Mouse (Mus musculus) heart, postnatal 14 days (tissue): Measurements from ENCODE around the gene Arhgef40. TPM values are rescaled to one million over a fixed set of nuclear protein-coding genes. Genes with fewer than 3 reads are reported as not detected.
A peak's percentile ranks its signal among the peaks of the same experiment; 100 is the strongest.

Experiments used
- DNase-seq, 2 experiments: peaks; one replicate each; pipeline ENCODE4 v3.0.0; 2021 to 2022
- intact Hi-C: fragments of 180-260 bp; cut with DNase I; formaldehyde crosslinking; loops from one replicate; pipeline ENCODE4 v1.15.1; 2025
- long read RNA-seq, 2 experiments: library from polyadenylated mRNA; stranded (forward); transcript quantifications; one replicate each; pipeline ENCODE4 v2.0.0; 2021
- total RNA-seq, 2 experiments: library from RNA; stranded (reverse); gene quantifications; 2 replicates each; pipeline ENCODE4 v1.2.3; 2021

The Arhgef40 gene
- 10 to 100 TPM; 39.7 to 47.1 TPM for total RNA-seq
- long read RNA-seq, experiment 1, full-length matches to known transcripts: 11 of 29 reads
- long read RNA-seq, experiment 1, partial matches to known transcripts: 12 of 29 reads
- long read RNA-seq, experiment 1, other reads (novel, unspliced or antisense): 6 of 29 reads
- long read RNA-seq, experiment 2, full-length matches to known transcripts: 10 of 32 reads
- long read RNA-seq, experiment 2, partial matches to known transcripts: 12 of 32 reads
- long read RNA-seq, experiment 2, other reads (novel, unspliced or antisense): 10 of 32 reads

DNA sequence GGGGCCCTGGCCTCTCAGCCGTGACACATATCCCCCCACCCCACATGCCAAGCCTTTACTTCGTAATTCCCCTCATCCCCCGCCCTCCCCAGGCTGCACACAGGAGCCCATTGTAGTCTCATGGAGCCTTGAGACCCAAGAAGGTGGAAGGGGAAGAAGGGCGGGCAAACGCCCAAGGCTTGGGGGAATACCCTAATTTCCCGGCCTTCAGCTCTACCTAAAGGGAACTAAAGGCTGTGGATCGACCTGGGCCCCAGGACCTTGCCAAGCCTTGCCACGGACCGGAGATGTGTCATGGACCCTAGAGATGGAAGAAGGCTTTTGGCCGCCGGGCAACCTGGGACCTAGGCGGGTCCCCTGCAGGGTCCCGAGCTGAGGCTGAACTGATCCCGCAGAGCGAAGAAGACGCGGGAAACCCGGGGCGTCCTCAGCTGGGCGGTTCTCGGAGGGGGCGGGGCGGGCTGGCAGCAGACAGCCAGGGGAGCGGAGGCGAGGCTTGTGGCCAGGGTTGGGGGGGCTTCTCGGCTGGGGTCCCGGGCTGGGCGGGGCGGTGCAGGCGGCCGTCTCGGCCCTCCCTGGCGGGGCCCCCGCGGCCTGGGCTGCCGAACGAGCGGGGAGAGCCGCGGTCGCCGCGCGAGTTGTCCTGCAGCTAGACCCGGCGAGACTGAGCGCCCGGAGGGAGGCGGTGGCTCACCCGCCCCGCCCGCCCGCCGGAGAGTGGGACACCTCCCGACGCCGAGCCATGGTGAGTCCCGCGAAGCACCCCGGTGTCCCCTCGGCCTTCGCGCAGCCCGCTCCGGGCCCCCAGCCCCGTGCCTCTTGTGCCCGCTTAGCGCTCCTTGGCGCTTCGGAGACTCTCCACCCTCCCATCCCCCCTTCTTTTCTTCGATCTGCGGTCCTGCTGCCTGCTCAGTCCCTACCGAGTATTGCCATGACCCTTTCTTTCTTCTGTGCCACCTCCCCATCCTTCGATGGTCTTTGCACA is at the start of gene Arhgef40:
TSS of gene Arhgef40 (plus strand) at position 473 of the 985 bp plus-strand sequence.
- intact Hi-C loops: loop anchor here (5.0 kb wide), 1 partner anchor 42 kb away; no protein-coding TSS in a partner anchor
- peak; percentile 88 to 89 for DNase-seq

DNA sequence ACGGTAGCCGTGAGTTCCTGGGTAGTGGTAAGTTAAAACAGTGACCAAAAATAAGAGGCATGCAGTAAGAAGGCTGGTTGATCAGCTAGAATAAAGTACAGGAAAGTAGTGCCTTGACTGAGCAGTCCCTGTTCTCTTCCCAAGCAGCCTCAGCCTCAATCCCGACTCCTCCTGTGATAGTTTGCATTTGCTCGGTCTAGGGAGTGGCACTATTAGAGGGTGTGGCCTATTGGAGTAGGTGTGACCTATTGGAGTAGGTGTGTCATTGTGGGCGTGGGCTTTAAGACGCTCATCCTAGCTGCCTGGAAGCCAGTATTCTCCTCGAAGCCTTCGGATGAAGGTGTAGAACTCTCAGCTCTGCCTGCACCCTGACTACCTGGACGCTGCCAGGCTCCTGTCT is 45.5 kb upstream of the Arhgef40 start:
- intact Hi-C loops: no loop called here
- no peak for DNase-seq

GRCm38 (mm10) chr14:51940944-51941560 is 43.5 kb upstream of the Arhgef40 start:
- intact Hi-C loops: loop anchor here (5.0 kb wide), 1 partner anchor 46 kb away; no protein-coding TSS in a partner anchor
- DNase-seq: peak; percentile 18 to 31

DNA sequence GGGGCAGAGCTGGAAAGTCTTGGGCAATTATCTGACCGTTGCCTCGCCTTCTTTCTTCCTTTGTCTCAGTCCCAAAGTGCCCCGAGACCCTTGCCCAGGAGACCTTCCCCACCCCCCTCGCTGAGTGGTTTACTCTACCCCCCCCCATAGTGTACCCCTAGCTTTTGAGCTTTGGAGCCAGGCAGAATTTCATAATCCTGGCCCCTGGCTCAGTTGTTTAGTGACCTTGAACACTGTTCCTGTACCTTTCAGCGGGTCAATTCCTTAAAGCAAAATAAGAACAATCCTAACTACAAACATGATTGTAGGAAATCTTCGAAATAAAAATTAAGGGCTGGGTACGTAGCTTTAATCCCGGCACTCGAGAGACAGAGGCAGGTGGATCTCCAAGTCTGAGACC is 42.9 kb upstream of the Arhgef40 start:
- DNase-seq: no peak
- intact Hi-C loops: loop anchor here (5.0 kb wide), 1 partner anchor 46 kb away; no protein-coding TSS in a partner anchor

GRCm38 (mm10) chr14:51942236-51942635 is 42.3 kb upstream of the Arhgef40 start:
- intact Hi-C loops: loop anchor here (5.0 kb wide), 1 partner anchor 45 kb away; no protein-coding TSS in a partner anchor

DNA sequence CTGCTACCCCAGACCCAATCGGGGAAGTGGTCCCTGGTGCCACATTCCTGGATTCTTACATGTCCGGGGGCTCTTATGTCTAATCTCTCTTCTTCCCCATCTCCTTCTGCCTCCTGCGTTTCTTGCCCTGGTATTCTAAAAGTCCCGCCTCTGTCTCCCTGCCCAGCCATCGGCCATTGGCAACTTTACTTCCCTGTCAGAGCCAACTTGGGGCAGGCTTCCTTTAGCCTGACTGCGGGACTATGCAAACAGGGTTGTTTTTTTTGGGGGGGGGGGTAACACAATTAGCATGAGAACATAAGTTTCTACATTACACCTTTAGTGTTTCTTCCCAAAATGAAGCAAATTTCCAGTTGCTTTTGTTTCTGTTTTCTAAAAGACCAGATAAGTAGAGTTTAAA is 41.2 kb upstream of the Arhgef40 start:
- intact Hi-C loops: loop anchor here (5.0 kb wide), 1 partner anchor 44 kb away; no protein-coding TSS in a partner anchor
- no peak for DNase-seq

More at GRCm38 (mm10) chr14:51942236-51942635, 42.3 kb upstream of the Arhgef40 start:
- DNase-seq: no peak

DNA sequence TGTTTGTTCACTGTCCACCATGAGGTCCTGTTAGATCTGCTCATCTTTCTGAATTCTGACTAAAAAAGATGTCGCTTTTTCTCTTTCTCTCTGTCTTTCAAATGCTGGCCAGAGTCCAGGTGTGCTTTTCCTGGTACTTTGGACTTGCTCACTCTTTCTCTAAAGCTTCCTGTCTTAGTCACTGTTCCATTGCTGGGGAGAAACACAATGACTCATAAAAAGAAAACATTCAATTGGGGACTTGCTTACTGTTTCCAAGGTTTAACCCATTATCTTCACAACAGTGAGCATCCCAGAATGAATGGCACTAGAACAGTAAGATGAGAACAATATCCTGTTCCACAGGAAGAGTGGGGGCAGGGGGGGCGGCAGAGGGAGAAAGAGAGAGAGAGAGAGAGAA is 24.2 kb upstream of the Arhgef40 start:
- intact Hi-C loops: no loop called here
- DNase-seq: no peak

- intact Hi-C loops: no loop called here
- DNase-seq: no peak
These were observed 17.1 kb upstream of the Arhgef40 start for GRCm38 (mm10) chr14:51967400-51967799.

- intact Hi-C loops: no loop called here
- no peak for DNase-seq
These were observed 5.3 kb upstream of the Arhgef40 start for GRCm38 (mm10) chr14:51979252-51979651.

DNA sequence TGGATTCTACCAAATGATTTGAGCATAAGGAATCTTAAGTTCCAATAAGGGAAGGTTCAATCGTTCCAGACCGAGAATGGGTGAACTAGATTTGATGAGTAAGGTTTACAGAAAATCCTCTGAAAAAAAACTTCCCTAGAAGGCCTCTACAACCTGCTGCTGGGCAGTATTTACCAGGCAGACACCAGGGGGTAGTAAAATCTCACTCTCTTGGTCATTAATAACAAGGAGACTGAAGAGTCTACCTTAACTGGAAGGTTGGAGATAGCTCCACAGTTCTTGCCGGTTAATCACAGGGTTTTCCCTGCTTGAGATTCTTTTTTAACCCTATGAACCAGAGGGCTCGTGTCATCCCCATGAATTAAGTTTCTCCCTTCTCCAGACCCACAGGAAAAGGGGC is 1.3 kb upstream of the Arhgef40 start:
- no peak for DNase-seq
- intact Hi-C loops: no loop called here

DNA sequence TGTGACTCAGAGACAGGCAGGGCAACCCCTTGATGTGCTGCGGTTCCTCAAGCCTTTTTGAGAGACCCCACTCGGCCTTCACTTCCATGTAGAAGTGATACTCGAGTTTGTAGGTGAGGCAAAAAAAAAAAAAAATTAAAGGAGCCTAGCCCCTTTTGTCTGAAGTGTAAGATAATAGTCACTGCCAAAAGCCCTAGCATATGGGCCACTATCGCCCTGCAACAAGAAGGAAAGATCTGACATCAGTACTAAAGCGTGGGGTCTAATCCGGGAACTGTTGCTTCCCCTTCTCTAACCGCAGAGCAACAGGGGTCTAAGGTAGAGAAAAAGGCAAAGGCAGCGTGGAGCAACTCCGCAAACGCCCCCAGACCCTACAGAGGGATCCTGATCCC is 668 bp upstream of the Arhgef40 start:
- DNase-seq: no peak
- intact Hi-C loops: no loop called here

DNA sequence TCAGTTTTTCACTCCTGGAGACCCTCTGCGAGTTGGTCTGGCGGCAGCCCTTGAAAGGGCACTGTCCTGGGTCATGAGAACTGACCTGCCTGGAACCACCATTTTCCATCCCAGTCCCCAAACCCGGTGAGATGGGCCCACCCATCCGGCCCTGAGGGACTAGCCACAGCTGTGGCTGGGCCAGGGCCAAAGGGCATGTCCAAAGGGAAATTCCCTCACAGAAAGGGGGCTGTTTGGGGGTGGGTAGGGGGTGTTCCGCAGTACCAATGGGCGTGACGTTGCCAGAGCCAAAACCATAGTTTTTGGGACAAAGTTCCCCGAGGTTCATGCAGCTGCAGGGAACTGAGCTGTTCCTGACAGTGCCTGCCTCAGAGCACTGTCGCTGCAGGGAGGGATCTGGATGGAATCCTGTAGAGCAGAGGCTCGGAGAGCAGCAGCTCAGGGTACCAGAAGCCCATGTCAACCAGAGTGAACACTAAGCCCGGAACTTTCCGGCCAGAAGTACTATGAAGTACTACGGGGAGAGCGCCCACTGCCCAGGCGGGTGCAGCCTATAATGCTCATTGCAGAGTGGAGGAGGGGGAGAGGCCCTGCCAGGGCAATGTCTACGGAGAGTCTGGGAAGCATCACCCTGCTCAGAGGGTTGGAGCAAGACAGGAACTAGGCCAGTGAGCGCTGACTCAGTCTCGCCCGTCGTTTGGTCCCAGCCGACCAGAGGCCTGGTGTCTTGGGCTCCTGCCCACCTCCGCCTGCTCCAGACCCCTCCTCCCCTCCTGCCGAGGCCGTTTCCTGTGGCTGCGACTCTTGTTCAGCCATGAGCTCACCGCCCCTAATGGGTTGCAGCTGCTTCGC is 1.0 kb downstream of the Arhgef40 start:
- intact Hi-C loops: loop anchor here (5.0 kb wide), 1 partner anchor 43 kb away; no protein-coding TSS in a partner anchor
- peak; percentile 86 to 87 for DNase-seq

DNA sequence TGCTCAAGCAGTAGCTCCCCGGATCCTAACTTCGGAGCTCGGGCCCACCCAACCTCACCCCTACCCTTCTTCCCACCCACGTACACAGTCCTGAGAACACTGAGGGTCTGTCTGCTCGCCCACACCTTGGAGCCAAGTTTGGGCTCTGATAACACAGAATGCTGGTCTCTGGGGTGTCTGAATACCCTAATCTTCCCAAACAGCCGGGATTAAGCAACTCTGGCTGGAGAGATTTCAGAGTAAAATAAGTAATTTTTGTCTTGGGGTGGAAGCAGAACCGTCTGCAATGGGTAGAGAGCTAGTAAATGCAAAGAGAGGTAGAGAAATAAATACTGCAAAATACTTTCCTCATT is 1.6 kb downstream of the Arhgef40 start:
- DNase-seq: no peak
- intact Hi-C loops: loop anchor here (5.0 kb wide), 1 partner anchor 44 kb away; no protein-coding TSS in a partner anchor

- intact Hi-C loops: loop anchor here (5.0 kb wide), 1 partner anchor 45 kb away; no protein-coding TSS in a partner anchor
- no peak for DNase-seq
These were observed 2.7 kb downstream of the Arhgef40 start for GRCm38 (mm10) chr14:51987177-51987576.

- intact Hi-C loops: loop anchor here (5.0 kb wide), 1 partner anchor 46 kb away; no protein-coding TSS in a partner anchor
- no peak for DNase-seq
These were observed 4.2 kb downstream of the Arhgef40 start for GRCm38 (mm10) chr14:51988731-51989130.

DNA sequence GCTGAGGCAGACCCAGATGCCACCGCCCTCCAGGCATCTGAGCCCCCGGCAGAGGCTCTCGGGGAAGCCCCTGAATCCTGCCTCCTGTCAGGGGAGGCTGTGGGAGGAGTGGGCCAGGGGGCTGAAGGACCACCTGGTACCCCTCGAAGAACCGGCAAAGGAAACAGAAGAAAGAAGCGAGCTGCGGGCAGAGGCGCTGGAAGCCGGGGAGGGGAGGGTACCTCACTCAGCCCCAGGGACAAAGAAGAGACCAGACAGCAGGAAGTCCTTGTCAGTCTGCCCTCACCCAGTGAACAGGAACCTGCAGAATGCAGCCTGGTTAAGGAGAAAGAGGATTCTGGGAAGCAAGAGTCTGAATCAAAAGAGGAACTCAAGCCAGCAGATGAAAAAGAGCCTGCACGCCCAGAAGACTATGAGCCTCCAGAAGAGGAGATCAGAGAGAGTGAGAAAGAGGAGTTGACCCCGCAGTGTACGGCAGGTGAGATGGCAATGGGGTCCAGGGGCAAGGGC is 5.0 kb downstream of the Arhgef40 start:
- intact Hi-C loops: loop anchor here (5.0 kb wide), 1 partner anchor 47 kb away; no protein-coding TSS in a partner anchor
- no peak for DNase-seq

- intact Hi-C loops: no loop called here
These were observed 9.9 kb downstream of the Arhgef40 start for GRCm38 (mm10) chr14:51994453-51994852.

DNA sequence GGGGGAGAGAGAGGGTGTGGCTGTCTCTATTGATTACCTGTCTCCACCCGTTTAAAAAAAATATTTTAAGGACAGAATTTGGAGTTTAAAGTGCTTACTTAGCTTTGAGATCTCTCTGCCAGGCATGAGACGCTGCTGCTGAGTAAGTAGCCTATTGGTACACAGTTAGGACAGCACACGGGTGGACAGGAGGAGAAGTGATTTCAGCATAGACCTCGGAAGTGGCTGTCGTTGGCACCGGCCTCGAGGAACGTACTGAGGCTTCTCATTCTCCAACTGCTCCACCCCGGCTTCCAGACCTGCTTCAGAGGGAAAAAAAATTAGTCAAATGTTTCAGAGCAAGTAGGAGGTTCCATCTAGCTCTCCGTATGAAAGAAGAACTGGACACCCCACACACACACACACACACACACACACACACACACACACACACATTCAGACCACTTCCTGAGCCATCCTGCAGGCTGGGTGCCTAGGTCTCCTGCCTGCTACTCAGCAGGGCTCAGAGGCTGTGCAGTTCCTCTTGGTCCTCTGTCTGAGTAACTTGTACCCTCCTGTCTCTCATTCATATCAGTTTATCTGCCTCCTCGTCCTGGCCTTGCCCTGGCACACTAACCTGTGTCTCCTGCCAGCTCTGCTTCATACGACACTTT is 10.8 kb downstream of the Arhgef40 start:
- intact Hi-C loops: no loop called here
- no peak for DNase-seq

More at GRCm38 (mm10) chr14:51994453-51994852, 9.9 kb downstream of the Arhgef40 start:
- DNase-seq: no peak
